Mouse (Mus musculus): ENCODE measurements around the gene Strada. TPM values are rescaled to one million over a fixed set of nuclear protein-coding genes. Genes with fewer than 3 reads are reported as not detected.
"Not testable (repeated sequence)": the region's sequence is repeated elsewhere in the genome, so short reads cannot be mapped to it uniquely, and the experiment has no call there.

Strada gene
- polyA plus RNA-seq, 1 experiment = 2.6 TPM

- Histone ChIP-seq H3K9me3 (ENCODE audit: control insufficient read depth, low read length) (no peaks in the 10 kb centered on the region), H3K27me3 (ENCODE audit: control insufficient read depth) (peaks cover 14% of the 10 kb centered on the region), H3K4me1 (ENCODE audit: control insufficient read depth) (peaks cover 5% of the 10 kb centered on the region), H3K36me3 (ENCODE audit: control insufficient read depth) (peaks cover 37% of the 10 kb centered on the region), H3K4me3 (replicated peaks) (no peak overlapping the region)
- no peak for TF ChIP-seq GATA1 (IDR thresholded peaks at IDR 0.05; ENCODE audit: low read length)
- TF ChIP-seq TAL1 (IDR thresholded peaks at IDR 0.05; ENCODE audit: low read length) = no peak
These were observed 47.9 kb downstream of the Strada start for GRCm38 (mm10) chr11:106154091-106154490.

GRCm38 (mm10) chr11:106152132-106152531 lies 49.8 kb downstream of the Strada start:
- H3K9me3 ChIP-seq (ENCODE audit: control insufficient read depth, low read length) = no peaks in the 10 kb centered on the region
- peaks cover 39% of the 10 kb centered on the region for H3K36me3 ChIP-seq (ENCODE audit: control insufficient read depth)
- TF ChIP-seq TAL1 (IDR thresholded peaks at IDR 0.05; ENCODE audit: low read length) (no peak), GATA1 (IDR thresholded peaks at IDR 0.05; ENCODE audit: low read length) (no peak)
- H3K4me1 ChIP-seq (ENCODE audit: control insufficient read depth) = no peaks in the 10 kb centered on the region
- H3K4me3 ChIP-seq (replicated peaks) = no peak overlapping the region
- H3K27me3 ChIP-seq (ENCODE audit: control insufficient read depth) = no peaks in the 10 kb centered on the region

DNA sequence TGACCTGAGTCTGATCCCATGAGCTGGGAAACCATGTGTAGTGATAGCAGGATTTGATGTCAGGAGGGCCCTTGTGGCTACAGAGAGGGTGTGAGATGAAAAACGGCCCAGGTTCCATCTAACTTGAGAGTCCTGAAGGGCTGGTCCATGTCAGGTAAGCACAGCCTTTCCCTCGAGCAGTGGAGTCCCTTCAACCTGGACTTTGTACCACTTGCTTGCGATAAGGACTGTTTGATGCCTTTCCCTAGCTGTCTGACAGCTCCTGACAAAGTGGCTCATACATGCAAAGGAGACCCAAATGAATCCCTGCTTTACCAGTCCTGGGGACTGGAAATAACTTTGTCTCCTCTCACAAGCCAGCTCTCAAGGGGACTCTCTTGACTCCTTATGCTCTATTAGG lies 50.7 kb downstream of the Strada start:
- Histone ChIP-seq H3K27me3 (ENCODE audit: control insufficient read depth) (no peaks in the 10 kb centered on the region), H3K4me3 (replicated peaks) (no peak overlapping the region), H3K36me3 (ENCODE audit: control insufficient read depth) (peaks cover 33% of the 10 kb centered on the region), H3K9me3 (ENCODE audit: control insufficient read depth, low read length) (no peaks in the 10 kb centered on the region), H3K4me1 (ENCODE audit: control insufficient read depth) (no peaks in the 10 kb centered on the region)
- TF ChIP-seq TAL1 (IDR thresholded peaks at IDR 0.05; ENCODE audit: low read length) (no peak), GATA1 (IDR thresholded peaks at IDR 0.05; ENCODE audit: low read length) (no peak)

GRCm38 (mm10) chr11:106134580-106135528 lies 67.1 kb downstream of the Strada start:
- Histone ChIP-seq H3K36me3 (ENCODE audit: control insufficient read depth) (no peaks in the 10 kb centered on the region; the same call in 1 of the 2 replicates), H3K4me1 (ENCODE audit: control insufficient read depth) (peaks cover 3% of the 10 kb centered on the region; the same call in 1 of the 2 replicates), H3K9me3 (ENCODE audit: control insufficient read depth, low read length) (no peaks in the 10 kb centered on the region), H3K4me3 (replicated peaks) (no peak overlapping the region), H3K27me3 (ENCODE audit: control insufficient read depth) (no peaks in the 10 kb centered on the region)
- TF ChIP-seq TAL1 (IDR thresholded peaks at IDR 0.05; ENCODE audit: low read length) (no peak), GATA1 (IDR thresholded peaks at IDR 0.05; ENCODE audit: low read length) (no peak)

GRCm38 (mm10) chr11:106132516-106132915 lies 69.5 kb downstream of the Strada start:
- Histone ChIP-seq H3K36me3 (ENCODE audit: control insufficient read depth) (no peaks in the 10 kb centered on the region; the same call in 1 of the 2 replicates), H3K9me3 (ENCODE audit: control insufficient read depth, low read length) (no peaks in the 10 kb centered on the region), H3K27me3 (ENCODE audit: control insufficient read depth) (no peaks in the 10 kb centered on the region), H3K4me3 (replicated peaks) (no peak overlapping the region), H3K4me1 (ENCODE audit: control insufficient read depth) (peaks cover 6% of the 10 kb centered on the region)
- TF ChIP-seq TAL1 (IDR thresholded peaks at IDR 0.05; ENCODE audit: low read length) (no peak), GATA1 (IDR thresholded peaks at IDR 0.05; ENCODE audit: low read length) (no peak)

DNA sequence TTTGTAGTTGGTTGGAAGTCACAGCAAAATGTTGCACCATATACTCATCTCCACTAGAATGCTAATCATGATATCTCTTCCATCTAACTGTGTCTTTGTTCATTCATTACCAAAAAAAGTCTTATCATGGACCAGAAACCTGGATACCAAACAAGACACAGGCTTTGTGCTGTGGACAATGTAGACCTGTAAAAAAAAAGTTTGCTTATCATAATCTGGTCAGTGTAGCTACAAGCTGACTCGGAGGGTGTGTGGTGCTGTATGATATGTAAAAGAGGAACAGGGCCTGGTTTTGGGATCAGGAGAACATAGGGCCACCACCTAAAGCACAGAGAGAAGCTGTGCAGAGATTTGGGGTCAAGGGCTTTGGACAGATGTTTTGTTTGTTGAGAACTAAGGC lies 72.5 kb downstream of the Strada start:
- TF ChIP-seq GATA1 (IDR thresholded peaks at IDR 0.05; ENCODE audit: low read length) (no peak), TAL1 (IDR thresholded peaks at IDR 0.05; ENCODE audit: low read length) (no peak)
- Histone ChIP-seq H3K9me3 (ENCODE audit: control insufficient read depth, low read length) (no peaks in the 10 kb centered on the region), H3K4me3 (replicated peaks) (no peak overlapping the region)

GRCm38 (mm10) chr11:106126727-106127373 lies 75.1 kb downstream of the Strada start:
- H3K36me3 ChIP-seq (ENCODE audit: control insufficient read depth); H3K4me3 ChIP-seq (replicated peaks); H3K27me3 ChIP-seq (ENCODE audit: control insufficient read depth); H3K4me1 ChIP-seq (ENCODE audit: control insufficient read depth); H3K9me3 ChIP-seq (ENCODE audit: control insufficient read depth, low read length): not testable (repeated sequence)

More for the DNA sequence above, 72.5 kb downstream of the Strada start:
- no peaks in the 10 kb centered on the region; the same call in 1 of the 2 replicates for H3K36me3 ChIP-seq (ENCODE audit: control insufficient read depth)
- H3K4me1 ChIP-seq (ENCODE audit: control insufficient read depth) = peaks cover 3% of the 10 kb centered on the region
- H3K27me3 ChIP-seq (ENCODE audit: control insufficient read depth) = no peaks in the 10 kb centered on the region

GRCm38 (mm10) chr11:106125827-106126226 lies 76.1 kb downstream of the Strada start:
- Histone ChIP-seq H3K9me3 (ENCODE audit: control insufficient read depth, low read length) (no peaks in the 10 kb centered on the region), H3K36me3 (ENCODE audit: control insufficient read depth) (no peaks in the 10 kb centered on the region; the same call in 1 of the 2 replicates), H3K27me3 (ENCODE audit: control insufficient read depth) (no peaks in the 10 kb centered on the region), H3K4me1 (ENCODE audit: control insufficient read depth) (peaks cover 3% of the 10 kb centered on the region), H3K4me3 (replicated peaks) (no peak overlapping the region)
- no peak for TF ChIP-seq TAL1 (IDR thresholded peaks at IDR 0.05; ENCODE audit: low read length)
- no peak for TF ChIP-seq GATA1 (IDR thresholded peaks at IDR 0.05; ENCODE audit: low read length)

DNA sequence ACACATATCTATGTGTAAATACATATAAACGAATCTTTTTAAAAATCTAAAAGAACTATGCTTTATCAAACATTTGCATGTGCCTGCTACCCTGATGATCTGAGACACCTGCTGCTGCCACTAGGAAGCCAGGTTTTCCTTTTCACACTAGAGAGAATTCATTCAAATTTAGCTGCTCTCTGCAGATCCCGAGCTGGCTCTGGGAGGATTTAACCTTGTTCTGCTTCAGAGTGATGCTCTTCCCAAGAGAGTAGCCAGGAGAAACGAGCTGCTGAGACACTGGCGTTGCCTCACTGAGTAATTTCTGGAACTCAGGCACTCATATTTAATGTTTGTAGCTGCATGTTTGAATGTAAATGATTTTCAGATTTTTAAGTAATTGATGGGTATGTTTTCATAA lies 77.2 kb downstream of the Strada start:
- H3K9me3 ChIP-seq (ENCODE audit: control insufficient read depth, low read length) = no peaks in the 10 kb centered on the region
- TF ChIP-seq TAL1 (IDR thresholded peaks at IDR 0.05; ENCODE audit: low read length) = no peak
- TF ChIP-seq GATA1 (IDR thresholded peaks at IDR 0.05; ENCODE audit: low read length) = no peak

More for the DNA sequence above, 77.2 kb downstream of the Strada start:
- H3K36me3 ChIP-seq (ENCODE audit: control insufficient read depth) = no peaks in the 10 kb centered on the region; the same call in 1 of the 2 replicates
- H3K4me3 ChIP-seq (replicated peaks) = no peak overlapping the region
- peaks cover 3% of the 10 kb centered on the region for H3K4me1 ChIP-seq (ENCODE audit: control insufficient read depth)
- no peaks in the 10 kb centered on the region for H3K27me3 ChIP-seq (ENCODE audit: control insufficient read depth)

All from erythroblast, embryonic 14.5 days (primary cell).